Mouse (Mus musculus) forebrain, embryonic 15.5 days (tissue): ENCODE measurements around the gene Bcl3. TPM values are rescaled to one million over a fixed set of nuclear protein-coding genes. Genes with fewer than 3 reads are reported as not detected.

Experiments
- polyA plus RNA-seq: library from polyadenylated mRNA; unstranded; fragments of >200 nt; fragmentation: Nextera tagmentation; extraction: Ambion mirVana; gene quantifications from 2 replicates; pipeline ENCODE4 v1.2.1, GENCODE M21; 2015

The Bcl3 gene
- polyA plus RNA-seq, 1 experiment from 2014 or later: 1.3 TPM

Other genes with a start within 250 kb of the Bcl3 start
- 0.19 and 0.57 TPM in 2 replicates for gene Zfp296, start 245.5 kb downstream of the Bcl3 start, polyA plus RNA-seq
- gene Gemin7, start 245.2 kb downstream of the Bcl3 start, polyA plus RNA-seq: 124 and 127 TPM in 2 replicates
- 61.3 and 64.9 TPM in 2 replicates for gene Clasrp, start 218.3 kb downstream of the Bcl3 start, polyA plus RNA-seq
- 2.6 and 2.7 TPM in 2 replicates for gene Relb, start 193.3 kb downstream of the Bcl3 start, polyA plus RNA-seq
- gene Clptm1, start 157.7 kb downstream of the Bcl3 start, polyA plus RNA-seq: 92.4 and 99.6 TPM in 2 replicates
- not detected in 2 replicates for gene Apoc2, start 144.8 kb downstream of the Bcl3 start, polyA plus RNA-seq
- gene Gm44805, start 141.3 kb downstream of the Bcl3 start, polyA plus RNA-seq: not detected in 2 replicates
- gene Apoc4, start 141.3 kb downstream of the Bcl3 start, polyA plus RNA-seq: not detected in 2 replicates
- 1.2 TPM in 2 replicates for gene Apoc1, start 130.1 kb downstream of the Bcl3 start, polyA plus RNA-seq
- 236 and 265 TPM in 2 replicates for gene Apoe, start 123.6 kb downstream of the Bcl3 start, polyA plus RNA-seq
- 137 and 147 TPM in 2 replicates for gene Tomm40, start 107.3 kb downstream of the Bcl3 start, polyA plus RNA-seq
- 42.6 and 45.3 TPM in 2 replicates for gene Nectin2, start 72.3 kb downstream of the Bcl3 start, polyA plus RNA-seq
- gene Bcam, start 51.8 kb downstream of the Bcl3 start, polyA plus RNA-seq: 6.8 TPM in 2 replicates
- gene Cblc, start 26.0 kb downstream of the Bcl3 start, polyA plus RNA-seq: not detected in 2 replicates
- 7.6 and 8.4 TPM in 2 replicates for gene Gm19345, start 29.2 kb upstream of the Bcl3 start, polyA plus RNA-seq
- 0.43 and 0.50 TPM in 2 replicates for gene Ceacam16, start 38.5 kb upstream of the Bcl3 start, polyA plus RNA-seq
- gene Ceacam19, start 65.2 kb upstream of the Bcl3 start, polyA plus RNA-seq: not detected in 2 replicates
- gene Pvr, start 98.4 kb upstream of the Bcl3 start, polyA plus RNA-seq: 7.1 and 7.3 TPM in 2 replicates
- not detected in 2 replicates for gene Igsf23, start 128.0 kb upstream of the Bcl3 start, polyA plus RNA-seq
- gene Ceacam20, start 142.6 kb upstream of the Bcl3 start, polyA plus RNA-seq: not detected in 2 replicates
- gene Nlrp9b, start 168.7 kb upstream of the Bcl3 start, polyA plus RNA-seq: not detected in 2 replicates